Mouse (Mus musculus): ENCODE measurements around the gene Cnnm2. TPM values are rescaled to one million over a fixed set of nuclear protein-coding genes. Genes with fewer than 3 reads are reported as not detected.

Cnnm2 gene
- polyA plus RNA-seq, 1 experiment from 2014 or later, result 3.8 TPM

DNA sequence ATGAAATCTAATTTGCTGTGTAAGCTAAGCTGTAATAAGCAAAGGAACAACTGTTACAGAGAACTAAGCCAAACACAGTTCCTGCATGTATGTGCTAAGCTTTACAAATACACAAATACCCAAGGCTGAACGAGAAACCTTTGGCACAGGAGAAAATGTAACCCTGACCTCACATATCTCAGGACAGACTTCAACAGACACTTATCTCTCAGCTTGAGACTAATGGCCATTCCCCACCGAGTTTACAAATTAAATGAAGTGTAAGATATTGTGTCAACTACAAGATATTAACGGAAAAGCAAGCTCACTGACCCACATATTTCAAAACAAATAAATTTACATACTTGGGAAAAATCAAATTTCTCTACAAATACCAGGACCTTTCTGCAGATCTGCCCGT is 166.7 kb downstream of the Cnnm2 start:
- no peak for TF ChIP-seq CTCF (IDR thresholded peaks at IDR 0.05; ENCODE audit: low read depth)
- Histone ChIP-seq H3K4me3 (ENCODE audit: low read depth, low read length) (no peak overlapping the region), H3K27ac (ENCODE audit: low read depth) (peak overlapping the region; percentile 55; the same call in 1 of the 2 replicates), H3K9ac (no peak overlapping the region), H3K4me2 (no peak overlapping the region), H3K36me3 (ENCODE audit: insufficient read depth) (no peaks in the 10 kb centered on the region), H3K27me3 (ENCODE audit: insufficient read depth, low read length) (no peaks in the 10 kb centered on the region), H3K9me3 (ENCODE audit: low read depth, low read length) (no peaks in the 10 kb centered on the region), H3K4me1 (ENCODE audit: insufficient read depth) (peaks cover 8% of the 10 kb centered on the region; the same call in 1 of the 2 replicates)
- 27% methylated on average over 4 of the region's 4 CpGs for WGBS
- no peak for ATAC-seq (ENCODE audit: insufficient read depth)
- no peak for DNase-seq

DNA sequence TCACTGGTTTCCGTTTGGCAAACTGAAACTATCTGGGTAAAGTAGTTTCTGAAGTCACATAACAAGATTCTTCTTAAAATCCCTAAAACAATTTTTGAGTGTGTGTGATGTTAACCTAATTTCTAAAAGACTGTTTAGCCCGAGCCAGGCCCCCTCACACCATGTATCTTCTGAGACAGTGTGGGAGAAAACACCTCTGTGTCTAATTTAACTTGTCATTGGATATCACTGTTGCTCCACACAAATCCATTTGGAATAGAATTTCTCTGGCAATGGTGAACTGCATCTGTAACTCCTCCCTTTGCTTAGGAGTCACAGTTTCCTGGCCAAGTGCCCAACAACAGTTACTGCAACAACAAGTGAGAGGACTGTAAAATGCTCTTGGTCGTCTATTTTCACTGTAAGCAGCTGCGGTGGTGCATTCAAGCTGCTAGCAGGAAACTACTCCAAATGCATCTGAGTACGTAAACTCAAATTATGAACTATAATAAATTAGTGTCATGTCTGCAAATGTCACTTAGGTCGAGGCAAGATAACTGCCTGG is 167.7 kb downstream of the Cnnm2 start:
- no peak for TF ChIP-seq CTCF (IDR thresholded peaks at IDR 0.05; ENCODE audit: low read depth)
- H3K27ac ChIP-seq (ENCODE audit: low read depth), result peak overlapping the region; percentile 54; the same call in 1 of the 2 replicates

More for the DNA sequence above, 167.7 kb downstream of the Cnnm2 start:
- peak; percentile 80; the same call in 1 of the 2 replicates for ATAC-seq (ENCODE audit: insufficient read depth)
- peak; percentile 95 for DNase-seq
- Histone ChIP-seq H3K4me3 (ENCODE audit: low read depth, low read length) (no peak overlapping the region), H3K9ac (no peak overlapping the region), H3K4me2 (peak overlapping the region; percentile 27; the same call in 1 of the 2 replicates), H3K9me3 (ENCODE audit: low read depth, low read length) (no peaks in the 10 kb centered on the region), H3K4me1 (ENCODE audit: insufficient read depth) (peaks cover 8% of the 10 kb centered on the region; the same call in 1 of the 2 replicates), H3K36me3 (ENCODE audit: insufficient read depth) (no peaks in the 10 kb centered on the region), H3K27me3 (ENCODE audit: insufficient read depth, low read length) (no peaks in the 10 kb centered on the region)
- WGBS, result 32% methylated on average over 6 of the region's 6 CpGs

Other genes with a start within 250 kb of the Cnnm2 start
- 78.6 and 85.4 TPM in 2 replicates for gene Arl3, start 188.4 kb upstream of the Cnnm2 start, polyA plus RNA-seq (2014; fragmentation: Nextera tagmentation; extraction: Ambion mirVana)
- 22.2 and 24.9 TPM in 2 replicates for gene Sfxn2, start 188.2 kb upstream of the Cnnm2 start, polyA plus RNA-seq (2014; fragmentation: Nextera tagmentation; extraction: Ambion mirVana)
- 40.8 and 43.1 TPM in 2 replicates for gene Wbp1l, start 162.5 kb upstream of the Cnnm2 start, polyA plus RNA-seq (2014; fragmentation: Nextera tagmentation; extraction: Ambion mirVana)
- gene Cyp17a1, start 88.4 kb upstream of the Cnnm2 start, polyA plus RNA-seq (2014; fragmentation: Nextera tagmentation; extraction: Ambion mirVana), result not detected in 2 replicates
- 15.5 and 17.3 TPM in 2 replicates for gene Borcs7, start 71.7 kb upstream of the Cnnm2 start, polyA plus RNA-seq (2014; fragmentation: Nextera tagmentation; extraction: Ambion mirVana)
- gene As3mt, start 54.1 kb upstream of the Cnnm2 start, polyA plus RNA-seq (2014; fragmentation: Nextera tagmentation; extraction: Ambion mirVana), result 28.5 and 29.2 TPM in 2 replicates